Mouse (Mus musculus) MEL (cell line): Measurements from ENCODE around the gene Dhx58. TPM values are rescaled to one million over a fixed set of nuclear protein-coding genes. Genes with fewer than 3 reads are reported as not detected.

ENCODE experiments used
- DNase-seq: peaks from one replicate; pipeline ENCODE4 v3.0.0; 2011; ENCODE audit warnings: low read depth, low spot score
- H3K27ac ChIP-seq: 2 replicates; pipeline ENCODE4 v1.5.1; 2012; ENCODE audit warnings: low read depth, mild to moderate bottlenecking, control low read depth, low read length, moderate library complexity; ENCODE audit not compliant: control insufficient read depth
- H3K27me3 ChIP-seq, 2 experiments: fragments of 150-350 bp in 1 of 2; sonication (generic) in 1 of 2; 2 replicates each; pipeline ENCODE4 v1.6.1; 2012; ENCODE audit warnings: low read length in 2 of 2, mild to moderate bottlenecking in 2 of 2, improper control_type of control experiment in 1 of 2, moderate library complexity in 1 of 2; ENCODE audit not compliant: insufficient read depth in 2 of 2, control insufficient read depth in 1 of 2
- H3K36me3 ChIP-seq, 2 experiments: 2 replicates each; pipeline ENCODE4 v1.6.1; 2012 to 2014; ENCODE audit warnings: low read length in 2 of 2, improper control_type of control experiment in 1 of 2, inconsistent platforms in 1 of 2, mild to moderate bottlenecking in 1 of 2; ENCODE audit not compliant: insufficient read depth in 2 of 2, control insufficient read depth in 1 of 2
- H3K4me1 ChIP-seq, 2 experiments: fragments of 150-350 bp in 1 of 2; sonication (generic) in 1 of 2; 2 replicates each; pipeline ENCODE4 v1.6.1; 2012; ENCODE audit warnings: low read length in 2 of 2, improper control_type of control experiment in 1 of 2, mild to moderate bottlenecking in 1 of 2; ENCODE audit not compliant: insufficient read depth in 2 of 2, control insufficient read depth in 1 of 2
- H3K4me3 ChIP-seq, 2 experiments: fragments of 150-350 bp in 1 of 2; sonication (generic) in 1 of 2; 2 replicates each; pipeline ENCODE4 v1.5.1; 2012; ENCODE audit warnings: low read depth in 2 of 2, low read length in 2 of 2, mild to moderate bottlenecking in 2 of 2, moderate library complexity in 2 of 2, control low read depth in 1 of 2, improper control_type of control experiment in 1 of 2; ENCODE audit not compliant: control insufficient read depth in 1 of 2, insufficient read depth in 1 of 2
- H3K79me2 ChIP-seq: 2 replicates; pipeline ENCODE4 v1.6.1; 2012; ENCODE audit warnings: mild to moderate bottlenecking, low read length, moderate library complexity; ENCODE audit not compliant: control insufficient read depth, poor library complexity, insufficient read depth
- H3K9ac ChIP-seq: 2 replicates; pipeline ENCODE4 v1.6.1; 2012; ENCODE audit warnings: low read depth, mild to moderate bottlenecking, control low read depth, low read length, moderate library complexity; ENCODE audit not compliant: control insufficient read depth, poor library complexity, severe bottlenecking
- H3K9me3 ChIP-seq: fragments of 150-350 bp; sonication (generic); replicated peaks from 2 replicates; pipeline ENCODE4 v1.6.1; 2012; ENCODE audit warnings: mild to moderate bottlenecking, low read length, improper control_type of control experiment, moderate library complexity; ENCODE audit not compliant: insufficient read depth
- BHLHE40 ChIP-seq: IDR thresholded peaks from 2 replicates; pipeline ENCODE4 v1.6.1; 2012; ENCODE audit warnings: low read depth, mild to moderate bottlenecking, inconsistent platforms, low read length, improper control_type of control experiment, borderline replicate concordance
- CHD2 ChIP-seq: IDR thresholded peaks from 2 replicates; pipeline ENCODE4 v1.6.1; 2011; ENCODE audit warnings: low read length, improper control_type of control experiment
- E2F4 ChIP-seq: IDR thresholded peaks from 2 replicates; pipeline ENCODE4 v1.6.1; 2011; ENCODE audit warnings: low read depth, low read length, improper control_type of control experiment, borderline replicate concordance
- ELF1 ChIP-seq: IDR thresholded peaks from 2 replicates; pipeline ENCODE4 v1.6.1; 2014; ENCODE audit warnings: low read depth, mild to moderate bottlenecking, inconsistent platforms, low read length, improper control_type of control experiment, moderate library complexity
- GABPA ChIP-seq: IDR thresholded peaks from 2 replicates; pipeline ENCODE4 v1.6.1; 2012; ENCODE audit warnings: low read depth, mild to moderate bottlenecking, inconsistent platforms, low read length, improper control_type of control experiment, moderate library complexity
- KAT2A ChIP-seq: conservative IDR thresholded peaks from 2 replicates; pipeline ENCODE4 v1.6.1; 2012; ENCODE audit warnings: low read depth, low read length, improper control_type of control experiment, inconsistent platforms
- MAX ChIP-seq: IDR thresholded peaks from 2 replicates; pipeline ENCODE4 v1.6.1; 2011; ENCODE audit warnings: low read length, improper control_type of control experiment
- MXI1 ChIP-seq: IDR thresholded peaks from 2 replicates; pipeline ENCODE4 v1.6.1; 2011; ENCODE audit warnings: mild to moderate bottlenecking, low read depth, low read length, improper control_type of control experiment
- NELFE ChIP-seq: IDR thresholded peaks from 2 replicates; pipeline ENCODE4 v1.6.1; 2011; ENCODE audit warnings: low read depth, low read length, improper control_type of control experiment
- POLR2AphosphoS5 ChIP-seq: IDR thresholded peaks from 2 replicates; pipeline ENCODE4 v1.6.1; 2012; ENCODE audit warnings: low read depth, borderline replicate concordance, mild to moderate bottlenecking, inconsistent platforms, low read length, moderate library complexity, mixed read lengths
- TAL1 ChIP-seq: IDR thresholded peaks from 2 replicates; pipeline ENCODE4 v1.6.1; 2012; ENCODE audit warnings: mild to moderate bottlenecking, inconsistent platforms, low read length, moderate library complexity, mixed read lengths
- TCF12 ChIP-seq: IDR thresholded peaks from 2 replicates; pipeline ENCODE4 v1.6.1; 2014; ENCODE audit warnings: low read depth, mild to moderate bottlenecking, inconsistent platforms, low read length, improper control_type of control experiment, moderate library complexity
- UBTF ChIP-seq: IDR thresholded peaks from 2 replicates; pipeline ENCODE4 v1.6.1; 2012; ENCODE audit warnings: low read depth, mild to moderate bottlenecking, inconsistent platforms, low read length, improper control_type of control experiment, moderate library complexity, borderline replicate concordance; ENCODE audit not compliant: insufficient read depth
- USF2 ChIP-seq, 2 experiments: IDR thresholded peaks; 2 replicates each; pipeline ENCODE4 v1.6.1; 2011 to 2012; ENCODE audit warnings: improper control_type of control experiment in 2 of 2, low read length in 2 of 2, borderline replicate concordance in 1 of 2, inconsistent platforms in 1 of 2, low read depth in 1 of 2, mild to moderate bottlenecking in 1 of 2; ENCODE audit not compliant: insufficient read depth in 1 of 2
- ZC3H11A ChIP-seq: IDR thresholded peaks from 2 replicates; pipeline ENCODE4 v1.6.1; 2012; ENCODE audit warnings: low read depth, mild to moderate bottlenecking, inconsistent platforms, low read length, improper control_type of control experiment
- ZKSCAN1 ChIP-seq: IDR thresholded peaks from 2 replicates; pipeline ENCODE4 v1.6.1; 2012; ENCODE audit warnings: low read depth, mild to moderate bottlenecking, inconsistent platforms, low read length, improper control_type of control experiment, moderate library complexity
- ZMIZ1 ChIP-seq: IDR thresholded peaks from 2 replicates; pipeline ENCODE4 v1.6.1; 2012; ENCODE audit warnings: low read depth, mild to moderate bottlenecking, inconsistent platforms, low read length, improper control_type of control experiment, moderate library complexity
- ZNF384 ChIP-seq: IDR thresholded peaks from 2 replicates; pipeline ENCODE4 v1.6.1; 2012; ENCODE audit warnings: low read depth, mild to moderate bottlenecking, inconsistent platforms, low read length, improper control_type of control experiment
- polyA plus RNA-seq, 2 experiments: library from polyadenylated mRNA; stranded (reverse) in 1 of 2; unstranded in 1 of 2; fragments of >175 nt in 1 of 2; fragments of >200 nt in 1 of 2; gene quantifications; 2 replicates each; pipeline versions ENCODE4 v1.2.1 to v1.2.4; 2012; ENCODE audit warnings: low replicate concordance in 2 of 2, low read depth in 1 of 2; ENCODE audit not compliant: insufficient read length in 2 of 2, insufficient read depth in 1 of 2, missing spikeins in 1 of 2
- total RNA-seq: library from RNA; depleted of rRNA; stranded (reverse); fragments of 300-350 nt; gene quantifications from 2 replicates; pipeline ENCODE4 v1.2.3, GENCODE M21; 2012

Dhx58 gene
- total and polyA plus RNA-seq, 3 experiments: 3.6 to 3.9 TPM; not detected in 1

GRCm38 (mm10) chr11:100728601-100729000 lies 24.5 kb upstream of the Dhx58 start:
- Histone ChIP-seq H3K9me3 (no peaks in the 10 kb centered on the region), H3K27ac (no peak overlapping the region), H3K27me3 (no peaks in the 10 kb centered on the region), H3K36me3 (peaks cover 22 to 58% of the 10 kb centered on the region in 2 experiments), H3K9ac (no peak overlapping the region), H3K4me3 (no peak overlapping the region), H3K4me1 (peaks cover 20 to 37% of the 10 kb centered on the region in 2 experiments), H3K79me2 (peaks cover 82% of the 10 kb centered on the region)
- no peak for TF ChIP-seq POLR2AphosphoS5
- no peak for TF ChIP-seq E2F4
- TF ChIP-seq BHLHE40: no peak
- DNase-seq: no peak

DNA sequence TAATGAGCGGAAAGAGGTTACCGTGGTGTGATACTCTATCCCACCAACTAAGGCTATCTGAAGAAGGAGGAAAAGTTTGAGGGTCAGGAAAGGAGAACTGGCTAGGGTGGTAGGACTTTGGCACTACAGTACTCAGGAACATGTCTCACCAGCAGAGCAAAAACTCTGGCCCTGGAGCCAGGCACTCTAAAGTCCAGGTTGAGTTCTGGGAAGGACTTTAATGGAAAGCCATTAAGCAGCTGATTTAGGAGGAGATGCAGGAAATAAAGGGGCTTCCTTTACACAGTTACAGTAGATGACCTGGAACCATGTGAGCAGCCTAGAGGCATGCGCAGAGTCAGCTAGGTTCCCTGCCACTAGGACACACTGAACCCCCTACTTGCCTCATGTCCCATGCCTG lies 23.1 kb upstream of the Dhx58 start:
- Histone ChIP-seq H3K27me3 (no peaks in the 10 kb centered on the region), H3K79me2 (peaks cover 77% of the 10 kb centered on the region), H3K4me1 (peaks cover 31 to 42% of the 10 kb centered on the region in 2 experiments), H3K9ac (no peak overlapping the region), H3K36me3 (peaks cover 15 to 62% of the 10 kb centered on the region in 2 experiments), H3K4me3 (no peak overlapping the region), H3K27ac (no peak overlapping the region; the same call in 1 of the 2 replicates), H3K9me3 (no peaks in the 10 kb centered on the region)
- no peak for TF ChIP-seq ELF1
- TF ChIP-seq GABPA: no peak
- no peak for TF ChIP-seq ZC3H11A
- TF ChIP-seq ZMIZ1: no peak
- TF ChIP-seq MAX: no peak
- no peak for TF ChIP-seq ZKSCAN1
- TF ChIP-seq KAT2A: no peak
- no peak for TF ChIP-seq UBTF
- TF ChIP-seq MXI1: no peak
- TF ChIP-seq ZNF384: no peak
- TF ChIP-seq NELFE: no peak
- TF ChIP-seq USF2 (IDR thresholded peaks at IDR 0.05; ENCODE audit: borderline replicate concordance in 1 of 2, insufficient read depth in 1 of 2, low read depth in 1 of 2, low read length in 2 of 2): no peak
- TF ChIP-seq CHD2: no peak
- TF ChIP-seq TCF12: no peak
- no peak for TF ChIP-seq TAL1
- DNase-seq: no peak
